Mouse (Mus musculus): Measurements from ENCODE around the gene Prim2. TPM values are rescaled to one million over a fixed set of nuclear protein-coding genes. Genes with fewer than 3 reads are reported as not detected.

Prim2 gene
- polyA plus RNA-seq, 1 experiment from 2014 or later: 26.3 TPM

GRCm38 (mm10) chr1:33663605-33664117, 5.9 kb downstream of the Prim2 start:
- 85% methylated on average over 19 of the region's 19 CpGs for WGBS
- ATAC-seq: no peak

GRCm38 (mm10) chr1:33663163-33663562, 6.4 kb downstream of the Prim2 start:
- no peak for ATAC-seq
- no peaks in the 10 kb centered on the region for H3K27me3 ChIP-seq (replicated peaks; ENCODE audit: control insufficient read depth, insufficient read depth, low read length)

More at GRCm38 (mm10) chr1:33663605-33664117, 5.9 kb downstream of the Prim2 start:
- Histone ChIP-seq H3K4me1 (ENCODE audit: control insufficient read depth, insufficient read depth, low read length) (no peaks in the 10 kb centered on the region), H3K9me3 (ENCODE audit: control insufficient read depth, low read length) (no peaks in the 10 kb centered on the region), H3K4me2 (ENCODE audit: low read depth, low read length) (no peak overlapping the region), H3K27me3 (replicated peaks; ENCODE audit: control insufficient read depth, insufficient read depth, low read length) (no peaks in the 10 kb centered on the region), H3K27ac (ENCODE audit: low read length) (no peak overlapping the region), H3K36me3 (ENCODE audit: control insufficient read depth, insufficient read depth, low read length) (peaks cover 4% of the 10 kb centered on the region), H3K4me3 (ENCODE audit: low read length) (no peak overlapping the region), H3K9ac (ENCODE audit: low read depth, low read length) (no peak overlapping the region)

GRCm38 (mm10) chr1:33658302-33658701, 11.3 kb downstream of the Prim2 start:
- Histone ChIP-seq H3K27ac (ENCODE audit: low read length) (no peak overlapping the region), H3K4me2 (ENCODE audit: low read depth, low read length) (no peak overlapping the region), H3K27me3 (replicated peaks; ENCODE audit: control insufficient read depth, insufficient read depth, low read length) (no peaks in the 10 kb centered on the region), H3K4me1 (ENCODE audit: control insufficient read depth, insufficient read depth, low read length) (no peaks in the 10 kb centered on the region), H3K9ac (ENCODE audit: low read depth, low read length) (no peak overlapping the region), H3K36me3 (ENCODE audit: control insufficient read depth, insufficient read depth, low read length) (peaks cover 4% of the 10 kb centered on the region), H3K9me3 (ENCODE audit: control insufficient read depth, low read length) (no peaks in the 10 kb centered on the region), H3K4me3 (ENCODE audit: low read length) (no peak overlapping the region)
- ATAC-seq: no peak
- 79% methylated on average over 4 of the region's 4 CpGs for WGBS

More at GRCm38 (mm10) chr1:33663163-33663562, 6.4 kb downstream of the Prim2 start:
- Histone ChIP-seq H3K36me3 (ENCODE audit: control insufficient read depth, insufficient read depth, low read length) (peaks cover 4% of the 10 kb centered on the region), H3K4me2 (ENCODE audit: low read depth, low read length) (no peak overlapping the region), H3K4me1 (ENCODE audit: control insufficient read depth, insufficient read depth, low read length) (no peaks in the 10 kb centered on the region), H3K9me3 (ENCODE audit: control insufficient read depth, low read length) (no peaks in the 10 kb centered on the region), H3K9ac (ENCODE audit: low read depth, low read length) (no peak overlapping the region), H3K4me3 (ENCODE audit: low read length) (no peak overlapping the region), H3K27ac (ENCODE audit: low read length) (no peak overlapping the region)

GRCm38 (mm10) chr1:33657574-33658149, 11.9 kb downstream of the Prim2 start:
- no peak for ATAC-seq
- Histone ChIP-seq H3K36me3 (ENCODE audit: control insufficient read depth, insufficient read depth, low read length) (peaks cover 4% of the 10 kb centered on the region), H3K9ac (ENCODE audit: low read depth, low read length) (no peak overlapping the region), H3K4me1 (ENCODE audit: control insufficient read depth, insufficient read depth, low read length) (no peaks in the 10 kb centered on the region), H3K27ac (ENCODE audit: low read length) (no peak overlapping the region), H3K4me3 (ENCODE audit: low read length) (no peak overlapping the region), H3K27me3 (replicated peaks; ENCODE audit: control insufficient read depth, insufficient read depth, low read length) (no peaks in the 10 kb centered on the region), H3K4me2 (ENCODE audit: low read depth, low read length) (no peak overlapping the region), H3K9me3 (ENCODE audit: control insufficient read depth, low read length) (no peaks in the 10 kb centered on the region)
- 79% methylated on average over 12 of the region's 12 CpGs for WGBS

GRCm38 (mm10) chr1:33650875-33651274, 18.7 kb downstream of the Prim2 start:
- Histone ChIP-seq H3K27me3 (replicated peaks; ENCODE audit: control insufficient read depth, insufficient read depth, low read length) (no peaks in the 10 kb centered on the region), H3K4me3 (ENCODE audit: low read length) (no peak overlapping the region), H3K36me3 (ENCODE audit: control insufficient read depth, insufficient read depth, low read length) (no peaks in the 10 kb centered on the region), H3K9ac (ENCODE audit: low read depth, low read length) (no peak overlapping the region), H3K4me2 (ENCODE audit: low read depth, low read length) (no peak overlapping the region), H3K4me1 (ENCODE audit: control insufficient read depth, insufficient read depth, low read length) (no peaks in the 10 kb centered on the region), H3K27ac (ENCODE audit: low read length) (no peak overlapping the region), H3K9me3 (ENCODE audit: control insufficient read depth, low read length) (no peaks in the 10 kb centered on the region)
- ATAC-seq: no peak
- WGBS: 95% methylated on average over 11 of the region's 11 CpGs

- no peaks in the 10 kb centered on the region for H3K36me3 ChIP-seq (ENCODE audit: control insufficient read depth, insufficient read depth, low read length)
- H3K9me3 ChIP-seq (ENCODE audit: control insufficient read depth, low read length): no peaks in the 10 kb centered on the region
- no peak overlapping the region for H3K27ac ChIP-seq (ENCODE audit: low read length)
- ATAC-seq: no peak
- no peak overlapping the region for H3K9ac ChIP-seq (ENCODE audit: low read depth, low read length)
- H3K4me3 ChIP-seq (ENCODE audit: low read length): no peak overlapping the region
- 94% methylated on average over 9 of the region's 9 CpGs for WGBS
- H3K4me1 ChIP-seq (ENCODE audit: control insufficient read depth, insufficient read depth, low read length): no peaks in the 10 kb centered on the region
- no peak overlapping the region for H3K4me2 ChIP-seq (ENCODE audit: low read depth, low read length)
- no peaks in the 10 kb centered on the region for H3K27me3 ChIP-seq (replicated peaks; ENCODE audit: control insufficient read depth, insufficient read depth, low read length)
These were observed 20.0 kb downstream of the Prim2 start for GRCm38 (mm10) chr1:33649534-33650108.

GRCm38 (mm10) chr1:33649021-33649420, 20.6 kb downstream of the Prim2 start:
- Histone ChIP-seq H3K9me3 (ENCODE audit: control insufficient read depth, low read length) (no peaks in the 10 kb centered on the region), H3K4me2 (ENCODE audit: low read depth, low read length) (no peak overlapping the region), H3K4me1 (ENCODE audit: control insufficient read depth, insufficient read depth, low read length) (no peaks in the 10 kb centered on the region), H3K9ac (ENCODE audit: low read depth, low read length) (no peak overlapping the region), H3K27me3 (replicated peaks; ENCODE audit: control insufficient read depth, insufficient read depth, low read length) (no peaks in the 10 kb centered on the region), H3K4me3 (ENCODE audit: low read length) (no peak overlapping the region), H3K27ac (ENCODE audit: low read length) (no peak overlapping the region), H3K36me3 (ENCODE audit: control insufficient read depth, insufficient read depth, low read length) (no peaks in the 10 kb centered on the region)
- 87% methylated on average over 4 of the region's 4 CpGs for WGBS
- ATAC-seq: no peak

- Histone ChIP-seq H3K36me3 (ENCODE audit: control insufficient read depth, insufficient read depth, low read length) (peaks cover 6% of the 10 kb centered on the region; the same call in 1 of the 2 replicates), H3K27me3 (replicated peaks; ENCODE audit: control insufficient read depth, insufficient read depth, low read length) (no peaks in the 10 kb centered on the region), H3K4me2 (ENCODE audit: low read depth, low read length) (no peak overlapping the region), H3K9me3 (ENCODE audit: control insufficient read depth, low read length) (no peaks in the 10 kb centered on the region), H3K9ac (ENCODE audit: low read depth, low read length) (no peak overlapping the region), H3K4me3 (ENCODE audit: low read length) (no peak overlapping the region), H3K4me1 (ENCODE audit: control insufficient read depth, insufficient read depth, low read length) (no peaks in the 10 kb centered on the region), H3K27ac (ENCODE audit: low read length) (no peak overlapping the region)
- ATAC-seq: no peak
- WGBS: 76% methylated on average over 4 of the region's 4 CpGs
These were observed 21.9 kb downstream of the Prim2 start for GRCm38 (mm10) chr1:33647661-33648060.

- no peak for ATAC-seq
- Histone ChIP-seq H3K27me3 (replicated peaks; ENCODE audit: control insufficient read depth, insufficient read depth, low read length) (no peaks in the 10 kb centered on the region), H3K4me1 (ENCODE audit: control insufficient read depth, insufficient read depth, low read length) (no peaks in the 10 kb centered on the region), H3K4me2 (ENCODE audit: low read depth, low read length) (no peak overlapping the region), H3K36me3 (ENCODE audit: control insufficient read depth, insufficient read depth, low read length) (peaks cover 8% of the 10 kb centered on the region; the same call in 1 of the 2 replicates), H3K9ac (ENCODE audit: low read depth, low read length) (no peak overlapping the region), H3K4me3 (ENCODE audit: low read length) (no peak overlapping the region), H3K9me3 (ENCODE audit: control insufficient read depth, low read length) (no peaks in the 10 kb centered on the region), H3K27ac (ENCODE audit: low read length) (no peak overlapping the region)
- WGBS: 79% methylated on average over 4 of the region's 4 CpGs
These were observed 22.4 kb downstream of the Prim2 start for GRCm38 (mm10) chr1:33647173-33647572.

Measured in intestine, embryonic 16.5 days (tissue).